Mouse (Mus musculus) cerebellum, postnatal 25 days (tissue): ENCODE data around the gene Stat4.

Experiments
- DNase-seq, 2 experiments: peaks; one replicate each; pipeline ENCODE4 v3.0.0; 2021; ENCODE audit warnings: mixed read lengths in 2 of 2

Stat4 gene

DNA sequence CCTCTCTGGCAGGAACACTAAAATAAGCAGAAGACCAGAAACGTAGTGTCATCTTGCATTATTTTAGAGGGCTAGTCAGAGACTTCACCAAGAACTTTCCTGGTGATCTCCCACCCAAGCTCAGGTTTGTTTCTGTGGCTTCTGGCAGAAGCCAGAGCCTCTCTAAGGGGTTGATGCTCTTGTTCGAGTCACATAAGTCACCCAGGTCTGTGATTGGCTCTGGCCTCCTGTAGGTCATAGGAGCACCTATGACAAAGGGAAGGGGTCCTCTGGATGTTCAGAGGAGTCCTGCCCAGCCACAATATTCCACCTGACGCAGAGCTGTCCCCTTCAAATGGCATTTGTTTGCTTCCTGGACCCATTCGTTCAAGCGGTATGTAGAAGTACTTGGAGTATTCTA lies at the start of gene Stat4:
Gene Stat4, plus strand, starts transcription at position 301 of the 400 bp plus-strand sequence.
- no peak for DNase-seq

DNA sequence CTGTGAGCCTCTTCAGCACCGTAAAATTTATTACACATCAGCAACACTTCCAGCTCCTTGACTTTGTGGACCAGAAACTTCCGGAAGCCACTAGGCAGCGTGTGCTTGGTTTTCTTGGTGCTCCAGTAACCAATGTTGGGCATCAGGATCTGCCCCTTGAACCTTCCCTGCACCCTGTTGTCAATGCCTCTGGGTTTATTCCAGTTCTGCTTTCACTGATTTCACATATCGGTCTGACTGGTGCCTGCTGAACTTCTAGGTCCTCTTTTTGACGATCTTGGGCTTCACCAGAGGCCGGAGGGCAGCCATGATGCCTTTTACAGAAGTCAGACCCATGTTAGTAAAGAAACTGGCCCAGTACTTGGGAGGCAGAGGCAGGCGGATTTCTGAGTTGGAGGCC lies 48.6 kb upstream of the Stat4 start:
- DNase-seq: no peak

DNA sequence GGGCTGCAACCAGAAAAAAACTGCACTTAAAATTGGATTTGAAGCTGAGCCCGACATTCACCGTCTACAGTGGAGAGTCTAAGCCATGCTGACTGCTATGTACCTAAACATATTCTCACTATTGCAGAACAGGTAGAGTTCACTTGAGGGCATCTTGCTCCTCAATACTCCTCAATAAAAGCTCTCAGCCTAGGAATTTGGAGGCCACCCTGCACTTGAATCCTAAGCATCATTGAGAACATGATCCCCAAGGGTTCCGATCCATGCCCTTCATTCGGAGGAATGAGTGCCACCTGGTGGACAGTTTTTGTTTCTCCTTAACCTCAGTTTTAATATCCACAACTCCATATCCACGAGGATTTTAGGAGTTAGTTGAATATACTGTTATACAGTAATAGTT lies 42.2 kb upstream of the Stat4 start:
- DNase-seq: peak; percentile 27 to 67

DNA sequence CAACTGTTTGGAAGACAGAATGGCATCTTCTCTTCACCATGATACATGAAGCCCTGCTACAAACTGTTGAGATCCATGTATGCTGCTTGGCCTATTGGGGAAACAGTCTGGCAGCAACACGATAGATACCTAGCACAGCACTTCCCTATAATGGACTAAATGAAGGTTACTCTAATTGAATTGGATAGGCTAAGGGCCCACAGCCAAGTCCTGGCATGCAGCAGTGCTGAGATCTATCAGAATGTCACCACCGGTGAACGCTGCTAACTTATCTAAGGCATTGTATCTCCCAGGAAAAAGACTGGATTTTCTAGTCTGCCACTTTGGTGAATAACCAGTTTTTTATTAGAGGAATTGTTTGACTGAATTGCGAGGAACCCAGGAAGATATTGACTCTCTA lies 39.8 kb upstream of the Stat4 start:
- DNase-seq: peak; percentile 13 to 39

DNA sequence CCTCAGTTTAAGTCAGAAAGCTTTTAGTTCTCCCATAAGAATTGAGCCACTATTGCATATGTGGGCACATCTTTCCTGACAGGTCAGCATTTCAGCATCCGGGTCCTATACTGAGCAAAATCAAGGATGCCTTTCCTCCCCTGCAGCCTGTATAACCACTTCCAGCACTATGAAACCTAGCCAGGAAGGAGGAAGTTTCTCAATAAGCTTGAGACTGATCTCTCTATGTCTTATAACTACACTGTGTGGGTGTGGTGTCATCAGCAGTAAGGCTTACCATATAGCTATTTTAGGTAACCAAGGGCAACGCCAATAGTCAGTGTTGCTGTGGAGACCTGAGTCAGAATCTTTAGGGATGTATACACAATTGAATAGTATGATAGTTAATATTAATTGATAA lies 22.3 kb upstream of the Stat4 start:
- no peak for DNase-seq

DNA sequence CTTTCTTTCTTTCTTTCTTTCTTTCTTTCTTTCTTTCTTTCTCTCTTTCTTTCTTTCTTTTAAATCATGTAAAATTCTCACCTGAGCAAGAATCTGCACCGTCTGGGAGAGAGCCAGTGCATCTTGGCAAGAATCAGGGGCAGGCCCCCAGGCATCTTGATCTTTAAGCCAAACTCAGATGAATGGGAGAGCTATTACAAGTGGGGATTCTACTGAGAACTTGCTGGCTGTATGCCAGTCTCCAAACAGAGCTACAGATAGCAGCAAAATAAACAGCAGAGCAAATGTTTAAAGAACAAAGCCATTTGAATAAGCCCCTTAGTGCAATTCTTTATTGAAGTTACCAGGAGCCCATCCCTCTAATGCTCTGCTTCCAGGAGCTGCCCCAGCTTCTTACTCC lies 18.0 kb upstream of the Stat4 start:
- peak; percentile 44 to 66 for DNase-seq

DNA sequence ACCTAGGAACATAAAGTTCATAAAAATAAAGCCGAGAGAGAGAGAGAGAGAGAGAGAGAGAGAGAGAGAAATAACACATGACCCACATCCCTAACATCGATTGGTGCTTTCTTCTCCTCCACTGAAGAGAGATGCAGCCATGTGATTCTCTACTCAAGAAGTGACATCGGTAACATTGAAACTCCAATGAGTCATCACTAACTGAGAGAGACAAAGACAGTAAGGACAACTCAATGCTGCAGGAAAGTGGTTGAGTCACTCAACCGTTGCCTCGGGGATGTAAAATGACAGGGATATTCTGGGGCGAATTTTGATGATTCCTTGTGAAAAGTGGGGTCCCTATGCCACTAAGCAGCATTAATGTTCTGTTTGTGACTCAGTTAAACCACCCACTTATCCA lies 16.8 kb upstream of the Stat4 start:
- DNase-seq: no peak

DNA sequence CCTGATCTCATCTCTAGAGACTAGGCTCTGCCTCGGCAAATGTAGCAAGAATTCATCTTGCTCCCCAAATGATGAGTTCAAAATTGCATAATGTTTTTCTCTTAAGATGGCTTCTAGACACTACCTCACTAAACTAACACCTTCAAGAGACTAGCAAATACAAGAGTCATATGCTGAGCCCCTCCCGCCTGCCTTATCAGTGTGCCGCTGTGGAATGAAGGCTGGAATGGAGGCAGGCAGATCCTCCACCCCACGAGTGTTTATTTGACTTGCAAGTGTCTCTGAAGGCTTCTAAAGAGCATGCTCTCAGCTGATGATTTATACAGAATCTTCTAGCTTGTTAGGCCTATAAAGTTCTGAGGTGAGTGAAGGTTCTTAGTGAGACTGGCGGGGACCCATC lies 11.4 kb upstream of the Stat4 start:
- no peak for DNase-seq

DNA sequence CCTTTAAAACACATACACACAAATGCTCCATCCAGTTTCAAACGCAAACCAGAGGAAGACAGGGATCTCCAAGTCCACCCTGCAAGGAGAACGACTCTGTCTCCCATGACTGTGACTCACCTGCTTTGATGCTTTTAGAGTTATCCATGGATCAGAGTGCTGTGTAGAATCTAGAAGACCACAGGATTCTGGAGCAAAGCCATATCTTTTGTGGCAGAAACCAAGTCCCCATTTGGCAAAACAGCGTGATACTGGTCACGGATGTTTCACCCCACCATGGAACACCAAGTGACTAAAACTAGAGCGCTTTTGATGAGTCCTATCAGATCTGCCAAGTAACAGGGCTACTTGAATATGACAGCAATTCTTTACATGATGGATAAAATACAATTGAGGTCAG lies 7.9 kb upstream of the Stat4 start:
- peak; percentile 51 to 58 for DNase-seq

DNA sequence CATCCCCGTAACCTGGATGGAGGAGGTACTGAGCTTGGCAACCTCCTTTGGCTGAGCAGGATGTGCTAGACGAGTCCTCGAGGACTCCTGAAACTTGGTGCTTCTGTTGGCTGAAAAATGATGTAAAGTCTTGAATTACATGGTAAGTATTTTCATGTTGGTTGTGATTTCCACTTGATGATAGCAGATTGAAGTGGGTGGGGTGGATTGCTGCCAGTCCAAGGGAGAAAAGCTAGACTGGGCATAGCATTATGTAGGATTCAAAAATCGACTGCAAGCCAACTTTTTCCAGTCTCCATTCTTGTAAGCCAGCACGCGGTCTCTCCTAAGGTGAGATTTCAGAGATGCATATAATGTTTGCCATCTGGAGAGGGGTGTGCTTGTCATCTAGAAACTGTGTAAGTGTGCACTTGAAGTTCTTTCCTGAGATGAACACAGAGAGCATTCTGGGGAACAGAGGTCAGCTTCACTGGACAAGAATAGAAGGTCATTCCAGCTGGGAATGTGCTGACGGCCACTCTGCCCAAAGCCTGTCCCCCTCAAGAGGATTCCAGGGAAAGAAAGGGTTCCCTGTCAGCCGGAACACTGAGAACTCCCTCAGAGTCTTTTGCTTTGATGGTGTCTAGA lies 5.1 kb downstream of the Stat4 start:
- DNase-seq: no peak

DNA sequence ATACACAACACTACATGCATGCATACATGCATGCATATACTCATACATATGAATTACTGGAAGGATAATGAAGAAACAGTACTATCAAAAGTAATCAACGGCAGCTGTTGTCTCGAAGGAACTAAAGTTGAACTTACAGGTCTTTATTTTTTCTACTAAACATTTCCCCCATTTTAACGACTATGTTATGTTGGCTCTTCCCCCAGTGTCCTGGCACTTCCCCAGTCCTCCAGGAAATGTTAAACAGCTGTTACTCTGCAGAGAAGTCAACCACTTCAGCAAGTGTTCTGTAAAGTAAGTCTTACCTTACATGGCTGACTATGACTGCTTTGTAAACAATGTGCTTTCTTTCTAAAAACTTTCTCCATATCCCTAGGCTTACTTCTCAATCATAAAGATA lies 9.1 kb downstream of the Stat4 start:
- DNase-seq: no peak

DNA sequence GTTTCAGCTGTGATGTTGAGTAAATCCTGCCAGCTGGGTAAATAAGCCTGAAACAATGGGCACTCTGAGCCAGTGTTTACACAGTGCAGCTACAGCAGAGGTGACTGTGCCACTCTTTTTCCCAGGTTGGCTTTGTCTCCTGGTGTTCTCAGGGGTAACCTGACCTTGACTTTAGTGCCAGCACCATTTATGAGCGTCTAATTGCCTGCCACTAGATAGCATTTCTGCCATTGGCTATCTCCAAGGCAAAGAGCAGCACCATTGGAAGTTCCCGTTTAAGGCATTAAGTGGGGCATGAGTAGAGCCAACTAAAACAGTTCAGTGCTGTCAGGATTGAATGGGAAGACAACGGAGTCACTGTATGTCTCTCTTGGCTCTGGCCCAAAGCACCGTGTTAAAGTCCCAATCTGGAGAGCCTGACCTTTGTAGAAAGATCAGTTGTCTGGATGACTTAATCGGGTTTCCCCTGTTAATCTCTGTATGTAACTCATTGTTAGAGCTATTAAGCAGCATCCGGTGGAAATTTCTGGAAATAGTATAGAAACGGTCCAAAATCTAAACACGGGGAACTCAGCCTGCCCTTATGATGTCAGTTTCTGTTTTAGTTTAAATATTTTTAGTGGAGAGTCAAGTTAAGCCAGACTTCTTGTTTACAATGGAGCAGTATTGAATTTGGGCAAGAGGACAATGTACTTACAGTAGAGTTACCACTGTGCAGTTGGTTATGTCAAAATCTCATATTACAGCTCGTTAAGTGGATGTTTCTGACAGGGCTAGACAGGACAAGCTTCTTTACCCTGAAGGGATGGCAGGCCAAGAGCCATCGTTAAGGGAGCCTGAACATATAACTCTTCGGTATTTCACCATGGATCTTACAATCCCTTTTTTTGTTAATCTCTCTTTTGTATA lies 10.1 kb downstream of the Stat4 start:
- peak in 1 of 2 experiments; percentile 28 for DNase-seq

DNA sequence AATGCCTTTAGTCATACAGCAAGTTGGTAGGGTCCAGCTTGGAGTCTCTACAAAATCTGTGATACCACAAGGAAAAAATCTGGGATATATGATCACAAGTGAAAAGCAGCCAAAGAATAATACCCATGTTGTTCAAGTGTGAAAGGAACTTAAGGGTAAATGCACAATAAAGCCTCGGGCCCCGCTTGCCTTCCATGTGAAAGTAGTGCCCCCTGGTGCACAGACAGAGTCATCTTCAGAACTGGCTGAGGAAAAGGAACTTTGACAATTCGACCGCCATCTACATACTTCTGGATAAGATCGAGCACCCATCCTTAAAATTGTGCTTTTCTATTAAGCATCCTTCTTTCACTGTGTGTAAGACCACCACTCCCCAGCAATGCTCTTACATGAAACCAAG lies 11.6 kb downstream of the Stat4 start:
- DNase-seq: peak; percentile 35 to 67

DNA sequence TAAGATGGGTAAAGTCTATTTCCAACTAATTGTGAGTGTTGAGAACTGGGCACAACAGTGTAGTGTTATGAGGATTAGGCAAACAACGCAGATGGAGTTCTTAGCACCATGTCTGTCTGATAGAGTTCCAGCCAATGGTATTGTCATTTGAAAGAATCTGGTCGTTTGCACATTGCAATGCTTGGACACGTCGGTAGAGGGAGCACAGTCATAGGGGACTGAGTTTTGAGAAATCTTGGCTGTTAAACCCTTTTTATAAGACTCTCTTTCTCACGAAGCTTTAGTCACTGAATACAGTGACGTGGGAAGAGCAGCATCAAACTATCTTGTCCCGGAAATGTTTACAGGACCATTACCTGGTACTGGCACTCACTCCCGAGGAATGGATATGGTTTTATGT lies 17.1 kb downstream of the Stat4 start:
- peak; percentile 64 to 80 for DNase-seq

DNA sequence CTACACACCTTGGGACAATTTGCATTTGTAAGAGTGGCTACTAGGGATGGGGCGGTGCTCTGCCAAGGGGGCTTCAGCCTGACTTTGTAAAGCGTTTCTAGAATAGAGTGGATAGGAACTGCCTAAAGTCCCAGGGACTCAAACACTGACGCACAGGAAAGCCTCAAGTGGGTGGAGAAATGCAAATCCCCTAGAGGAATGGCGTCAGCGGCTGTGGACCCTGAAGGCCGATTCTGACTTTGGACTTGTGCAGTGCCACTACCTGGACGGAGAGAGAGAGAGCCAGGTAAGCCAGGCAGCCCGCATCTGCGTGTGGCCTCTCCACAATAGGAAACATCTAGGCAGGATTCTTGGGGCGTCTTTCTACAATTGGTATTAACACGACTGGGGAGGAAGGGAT lies 21.5 kb downstream of the Stat4 start:
- DNase-seq: no peak

DNA sequence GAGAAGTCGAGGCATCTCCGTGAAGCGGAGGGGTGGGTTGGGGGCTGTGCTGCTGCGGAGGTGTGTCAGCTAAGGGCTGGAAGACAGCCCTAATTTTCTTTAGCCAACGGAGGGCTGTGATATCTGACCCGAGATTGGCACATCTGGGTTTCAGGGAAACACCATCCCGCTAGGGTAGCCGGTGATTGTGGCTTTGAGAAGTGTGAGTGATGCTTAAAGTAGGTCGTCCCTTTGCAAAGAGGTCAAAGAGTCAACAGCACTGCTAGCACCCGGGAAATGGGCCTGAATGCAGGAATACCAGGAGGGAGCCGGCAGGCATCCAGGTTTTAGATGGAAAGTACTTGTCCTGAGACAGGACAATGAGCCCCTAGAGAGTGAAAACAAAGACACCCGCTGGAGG lies 22.0 kb downstream of the Stat4 start:
- no peak for DNase-seq

DNA sequence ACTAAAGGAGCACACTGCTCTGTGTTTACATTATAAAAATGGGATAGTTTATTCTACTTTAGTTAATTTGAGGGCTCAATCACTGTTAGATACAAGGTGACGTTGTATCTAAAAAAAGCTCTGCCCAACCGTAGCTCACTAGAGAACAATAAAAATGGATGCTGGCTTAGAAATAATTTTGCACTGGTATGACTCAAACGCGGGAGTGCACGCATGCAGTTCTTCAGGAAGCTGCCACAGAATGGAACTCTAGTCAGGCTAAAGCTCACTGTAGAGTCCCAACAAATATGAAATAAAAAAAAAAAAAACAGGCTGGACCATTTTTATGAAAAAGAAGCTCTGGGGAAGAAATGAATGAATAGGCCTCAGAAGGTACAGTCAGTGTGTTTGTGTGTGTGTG lies 23.8 kb downstream of the Stat4 start:
- no peak for DNase-seq

DNA sequence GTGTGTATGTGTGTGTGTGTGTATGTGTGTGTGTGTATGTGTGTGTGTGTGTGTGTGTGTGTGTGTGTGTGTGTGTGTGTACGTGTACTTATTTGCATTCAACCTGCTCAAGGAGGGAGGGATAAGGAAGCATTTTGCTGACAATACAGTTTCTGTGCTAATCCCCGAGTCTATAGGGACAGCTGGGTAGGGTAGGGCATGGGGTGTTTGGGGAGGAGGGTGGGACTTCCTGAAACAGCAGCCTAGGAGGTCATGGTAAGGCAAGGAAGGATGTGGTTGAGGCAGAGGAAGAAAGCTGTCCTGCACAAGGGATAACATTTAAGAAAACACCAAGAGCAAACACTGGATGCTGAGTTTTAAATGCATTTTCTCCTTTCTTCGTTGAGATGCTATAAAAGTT lies 24.3 kb downstream of the Stat4 start:
- DNase-seq: no peak

DNA sequence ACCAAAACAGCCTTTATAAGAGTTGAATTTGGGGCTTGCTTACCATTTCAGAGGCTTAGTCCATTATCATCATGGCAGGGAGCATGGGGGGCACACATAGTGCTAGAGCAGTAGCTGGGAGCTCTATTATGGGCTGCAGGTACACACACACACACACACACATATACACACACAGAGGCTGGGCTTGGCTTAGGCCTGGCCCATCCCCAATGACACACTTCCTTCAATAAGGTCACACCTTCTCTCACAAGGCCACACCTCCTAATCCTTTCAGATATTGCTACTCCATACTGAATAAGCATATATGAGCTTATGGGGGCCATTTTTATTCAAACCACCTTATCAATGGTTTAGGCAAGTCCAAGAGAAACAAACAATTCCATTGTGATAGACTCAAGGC lies 25.3 kb downstream of the Stat4 start:
- no peak for DNase-seq

DNA sequence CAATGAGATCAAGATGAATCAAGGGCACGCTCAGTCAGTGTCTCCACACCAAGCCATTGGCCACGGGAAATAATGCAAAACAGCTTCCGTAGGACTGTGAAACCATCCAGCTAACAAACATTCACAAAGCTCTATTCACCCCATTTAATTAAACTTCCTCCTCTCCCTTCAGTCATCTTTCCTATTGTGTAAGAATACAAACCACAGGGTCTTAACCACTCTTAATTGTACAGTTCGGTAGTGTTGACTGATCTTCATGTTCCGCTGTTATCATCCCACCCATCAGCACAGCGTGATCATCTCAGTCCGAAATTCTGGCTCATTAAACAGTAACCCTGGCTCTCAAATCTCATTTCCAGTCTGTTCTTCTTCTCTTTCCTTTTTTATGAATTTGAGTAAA lies 25.8 kb downstream of the Stat4 start:
- no peak for DNase-seq

DNA sequence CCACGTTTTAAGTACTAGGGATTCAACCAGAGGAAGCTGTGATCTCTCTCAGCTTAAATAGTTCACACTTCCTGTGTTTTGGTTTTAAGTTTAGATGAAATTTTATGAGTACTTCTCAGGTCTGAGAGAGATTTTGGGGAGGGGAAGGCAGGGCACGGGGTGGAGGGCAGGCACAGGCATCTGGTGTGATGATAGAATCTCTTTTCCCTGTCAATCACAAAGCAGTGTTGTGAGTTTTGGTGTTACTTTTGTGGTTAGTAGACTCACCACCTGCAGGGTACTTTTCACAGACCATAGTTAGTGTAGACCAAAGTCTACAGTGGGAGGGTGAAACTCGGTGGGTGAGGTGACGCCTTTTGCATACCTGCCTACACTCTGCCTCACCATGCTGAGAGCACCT lies 32.7 kb downstream of the Stat4 start:
- no peak for DNase-seq

DNA sequence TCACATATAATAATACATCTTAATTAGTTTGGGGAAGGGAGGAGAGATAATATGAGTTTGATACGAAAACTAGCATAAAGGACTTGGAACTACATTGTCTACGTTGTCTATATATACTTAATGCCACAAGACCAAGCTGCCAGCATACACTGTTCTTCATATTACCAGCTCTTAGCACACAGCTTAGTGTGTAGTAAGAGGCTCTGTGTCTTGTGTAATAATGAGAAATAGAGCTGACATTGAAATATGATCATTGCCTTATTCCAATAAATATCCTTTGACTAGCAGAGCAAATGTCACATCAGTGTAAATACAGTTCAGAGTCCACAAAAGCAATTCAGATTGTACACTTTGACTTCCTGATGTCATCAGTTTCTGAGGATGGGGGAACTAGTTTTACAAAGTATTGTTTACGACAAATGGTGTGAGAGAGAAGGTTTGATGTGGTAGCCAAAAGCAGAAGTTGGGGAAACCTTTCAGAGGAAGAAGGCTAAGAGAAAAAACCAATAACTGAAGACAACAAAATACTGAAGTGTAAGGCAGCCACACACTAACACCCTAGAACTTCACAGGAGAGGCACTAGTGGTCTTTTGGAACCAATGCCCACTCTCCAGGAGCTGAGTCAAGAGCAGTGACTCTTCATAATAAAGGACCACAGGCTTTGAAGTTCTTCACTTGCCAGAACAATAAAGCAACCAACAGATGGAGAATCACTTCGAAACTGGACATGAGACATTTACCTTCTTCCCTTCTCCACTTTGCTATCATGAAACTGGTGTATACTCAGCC lies 35.2 kb downstream of the Stat4 start:
- no peak for DNase-seq

DNA sequence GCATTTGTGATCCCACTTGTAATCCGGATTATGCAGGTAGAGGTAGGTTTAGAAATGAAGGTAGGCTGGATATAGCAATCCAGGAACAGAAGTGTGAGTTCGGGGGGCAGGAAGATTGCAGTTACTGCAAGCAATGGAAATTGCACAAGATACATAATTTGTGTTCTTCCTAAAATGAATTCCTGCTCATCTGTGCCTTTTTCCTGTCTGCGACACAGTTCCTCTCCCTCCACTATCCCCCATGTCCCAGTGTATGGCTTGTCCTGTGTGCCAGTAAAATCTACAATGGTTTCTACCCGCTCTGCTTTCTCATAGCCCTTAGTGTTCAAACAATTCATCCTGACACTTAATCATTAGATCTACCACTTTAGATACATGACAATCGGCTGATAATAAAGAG lies 41.7 kb downstream of the Stat4 start:
- DNase-seq: no peak
